Mouse (Mus musculus): ENCODE results near the gene Atoh8.

DNA sequence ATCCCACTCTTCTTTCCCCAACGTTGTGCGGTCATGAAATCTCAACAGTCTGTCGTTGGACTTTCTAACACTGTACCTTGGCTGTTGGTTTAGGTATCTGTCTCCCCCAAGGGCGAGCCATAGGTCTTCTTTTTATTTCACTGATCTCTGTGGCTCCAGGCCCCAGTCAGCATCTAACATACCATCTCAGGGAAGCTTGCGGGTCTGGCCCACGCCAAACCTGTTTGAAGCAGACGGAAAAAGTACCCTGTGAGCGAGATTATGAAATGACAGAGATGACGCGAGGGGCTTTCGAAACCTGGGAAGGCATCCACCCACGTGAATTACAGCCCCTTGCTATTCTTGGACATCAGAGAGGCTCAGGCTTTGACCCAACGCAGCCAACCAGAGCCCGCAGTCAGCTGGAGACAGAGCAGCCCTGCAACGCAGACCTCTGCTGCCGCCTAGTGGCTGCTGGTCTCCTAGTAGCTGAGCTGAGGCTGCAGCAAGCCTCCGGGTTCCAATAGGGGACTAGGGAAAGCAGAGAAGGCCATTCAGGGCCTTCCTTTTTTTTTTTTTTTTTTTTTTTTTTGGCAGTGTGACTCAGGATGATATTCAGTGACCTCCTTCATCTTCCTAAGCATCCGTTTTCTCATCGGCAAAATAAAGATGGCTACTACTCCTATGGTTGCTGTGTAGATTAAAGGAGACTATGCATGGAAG is 25.8 kb upstream of the Atoh8 start:
- TF ChIP-seq CTCF (IDR thresholded peaks at IDR 0.05; ENCODE audit: control insufficient read depth, insufficient read depth, low read length) = peak; percentile 97
- no peak for TF ChIP-seq POLR2A (IDR thresholded peaks at IDR 0.05; ENCODE audit: borderline replicate concordance, control insufficient read depth, low read depth, low read length)

Data from bone marrow, adult 2 months (tissue).